Mouse (Mus musculus) mesoderm, embryonic 11.5 days (tissue): ENCODE measurements around the gene Ina.

Experiments
- DNase-seq: peaks from one replicate; pipeline ENCODE4 v3.0.0-alpha.2; 2012; ENCODE audit warnings: low read depth, low spot score

Ina gene

GRCm38 (mm10) chr19:47014159-47014446, 395 bp upstream of the Ina start:
- DNase-seq, result no peak

GRCm38 (mm10) chr19:47015396-47015795, 898 bp downstream of the Ina start:
- DNase-seq, result no peak

DNA sequence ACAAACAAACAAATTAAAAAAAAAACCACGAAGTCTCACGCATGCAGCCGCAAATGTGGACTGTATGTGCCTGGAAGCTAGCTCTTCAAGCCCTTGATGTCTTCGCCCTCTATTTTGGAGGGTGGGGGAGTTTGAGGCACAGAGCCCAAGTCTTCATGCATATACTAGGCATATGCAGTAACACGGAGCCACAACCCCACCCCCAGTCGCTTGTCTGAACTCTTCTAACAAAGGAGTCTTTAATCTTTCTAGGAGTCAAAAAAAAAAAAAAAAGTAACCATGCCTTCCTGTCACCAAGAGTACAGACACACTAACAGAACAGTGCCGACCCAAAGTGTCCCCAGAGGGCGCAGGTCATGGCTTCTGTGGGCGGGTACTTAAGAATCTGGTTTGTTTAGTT, 1.5 kb downstream of the Ina start:
- no peak for DNase-seq

GRCm38 (mm10) chr19:47016487-47016886, 2.0 kb downstream of the Ina start:
- DNase-seq, result peak; percentile 87

DNA sequence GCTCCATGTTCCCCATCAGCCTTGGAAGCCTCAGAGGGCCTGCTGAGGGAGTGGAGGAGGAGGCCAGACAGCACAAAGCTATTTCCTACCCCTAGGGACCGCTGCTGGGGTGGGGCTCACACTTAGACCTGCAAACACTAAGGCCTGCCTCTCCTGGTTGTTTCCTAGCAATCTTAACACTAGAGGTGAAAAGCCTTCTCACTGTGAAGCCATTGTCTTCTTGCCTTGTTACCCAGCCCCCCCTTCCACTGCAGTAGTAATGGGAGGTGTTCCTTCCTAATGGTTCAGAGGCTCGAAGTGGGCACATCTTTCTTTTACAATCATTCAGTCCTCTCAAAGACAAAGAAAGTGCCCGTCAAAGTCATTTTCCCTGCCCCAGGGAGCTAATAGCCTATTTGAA, 3.3 kb downstream of the Ina start:
- no peak for DNase-seq

DNA sequence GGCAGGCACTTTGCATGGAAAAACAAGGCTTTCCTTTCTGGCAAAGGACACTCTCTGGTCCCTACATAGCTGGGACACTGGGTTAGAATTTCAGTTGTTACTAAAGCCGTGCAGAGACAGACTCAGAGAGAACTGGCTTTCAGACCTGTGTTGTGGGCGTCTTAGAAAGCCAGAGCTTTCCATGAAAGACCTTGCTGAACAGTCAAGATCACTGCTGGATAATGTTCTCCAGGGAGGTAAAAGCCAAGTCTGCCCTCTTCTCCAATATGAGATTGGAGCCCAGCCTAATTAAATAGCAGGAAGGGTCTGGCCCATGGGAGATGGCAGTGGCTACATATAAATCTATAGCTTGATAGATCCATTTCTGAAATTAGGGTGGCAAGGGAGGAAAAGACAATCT, 3.8 kb downstream of the Ina start:
- DNase-seq, result no peak

GRCm38 (mm10) chr19:47019326-47019725, 4.8 kb downstream of the Ina start:
- DNase-seq, result peak; percentile 62

- DNase-seq, result no peak
These were observed 8.2 kb downstream of the Ina start for GRCm38 (mm10) chr19:47022709-47023108.

DNA sequence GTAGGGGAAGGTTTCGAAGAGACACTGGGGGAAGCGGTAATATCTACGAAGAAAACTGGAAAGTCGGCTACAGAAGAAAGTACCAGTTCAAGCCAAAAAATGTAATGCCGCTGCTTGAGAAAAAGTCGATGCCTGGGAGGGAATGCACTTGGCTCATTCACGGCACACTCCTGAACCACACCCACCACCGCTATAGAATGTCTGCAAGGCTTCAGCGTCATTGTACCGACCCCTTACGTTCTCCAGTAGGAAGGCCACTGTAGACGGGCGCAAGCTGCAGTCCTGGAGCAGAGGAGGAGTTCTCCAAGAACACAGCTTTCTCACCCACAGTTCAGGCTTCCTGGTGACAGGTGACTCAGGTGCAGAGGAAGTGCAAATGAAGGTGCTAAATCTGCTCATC, 9.0 kb downstream of the Ina start:
- DNase-seq, result no peak

GRCm38 (mm10) chr19:47024954-47025353, 10.5 kb downstream of the Ina start:
- DNase-seq, result no peak

DNA sequence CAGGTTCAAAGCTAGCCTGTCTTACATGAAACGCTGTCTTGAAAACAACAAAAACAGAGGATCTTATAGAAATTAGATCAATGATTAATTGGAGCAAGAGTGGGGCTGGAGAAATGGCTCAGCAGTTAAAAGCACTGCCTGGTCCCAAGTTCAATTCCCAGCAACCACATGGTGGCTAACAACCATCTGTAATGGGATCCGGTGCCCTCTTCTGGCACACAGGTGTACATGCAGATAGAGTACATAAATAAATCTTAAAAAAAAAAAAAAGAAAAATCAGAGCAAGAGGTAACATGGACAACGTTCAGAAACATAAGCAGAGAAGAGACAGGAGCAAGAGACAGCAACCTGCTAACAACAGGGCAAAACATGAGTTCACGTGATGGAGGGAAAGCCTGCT, 12.0 kb downstream of the Ina start:
- no peak for DNase-seq

- DNase-seq, result no peak
These were observed 15.3 kb downstream of the Ina start for GRCm38 (mm10) chr19:47029796-47030195.

GRCm38 (mm10) chr19:47031770-47032169, 17.3 kb downstream of the Ina start:
- no peak for DNase-seq

GRCm38 (mm10) chr19:47034916-47035315, 20.4 kb downstream of the Ina start:
- DNase-seq, result no peak

GRCm38 (mm10) chr19:47036596-47036995, 22.1 kb downstream of the Ina start:
- DNase-seq, result no peak

- no peak for DNase-seq
These were observed 26.4 kb downstream of the Ina start for GRCm38 (mm10) chr19:47040720-47041473.

DNA sequence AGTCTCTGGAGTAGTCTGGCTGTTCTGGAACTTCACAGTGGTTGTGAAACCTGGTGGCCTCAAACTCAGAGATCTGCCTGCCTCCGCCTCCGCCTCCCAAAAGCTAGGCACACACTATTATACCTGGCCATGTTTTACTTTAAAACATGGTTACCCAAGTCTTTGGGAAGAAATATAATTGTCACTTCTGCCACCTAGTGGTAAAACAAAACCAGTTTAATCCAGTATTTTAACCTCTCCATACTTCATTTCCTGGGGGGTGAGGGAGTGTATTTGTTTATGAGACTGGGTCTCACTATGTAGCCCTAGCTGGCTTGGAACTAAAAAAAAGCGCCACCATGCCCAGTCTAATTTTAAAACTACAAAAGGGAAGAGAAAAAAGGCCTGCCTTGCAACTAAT, 29.1 kb downstream of the Ina start:
- no peak for DNase-seq

- no peak for DNase-seq
These were observed 31.8 kb downstream of the Ina start for GRCm38 (mm10) chr19:47046343-47046742.

- DNase-seq, result no peak
These were observed 32.8 kb downstream of the Ina start for GRCm38 (mm10) chr19:47047236-47047833.

DNA sequence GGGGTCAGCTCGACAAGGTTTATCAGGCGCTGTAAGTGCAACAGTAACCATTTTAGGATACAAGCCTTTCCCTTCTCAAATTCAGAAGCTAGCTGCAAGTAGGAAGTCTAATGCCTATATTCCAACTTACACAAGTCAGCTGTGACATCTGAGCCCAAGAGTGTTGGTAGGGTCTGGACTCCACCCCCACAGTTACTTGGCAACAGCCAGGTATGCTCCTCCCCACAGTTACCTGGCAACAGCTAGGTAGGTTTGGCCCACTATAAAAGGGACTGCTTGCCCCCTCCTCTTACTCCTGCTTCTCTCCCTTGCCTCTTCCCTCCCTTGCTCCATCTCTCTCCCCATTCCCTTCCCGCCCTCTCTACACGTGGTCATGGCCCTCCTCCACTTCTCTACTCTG, 34.6 kb downstream of the Ina start:
- DNase-seq, result no peak

DNA sequence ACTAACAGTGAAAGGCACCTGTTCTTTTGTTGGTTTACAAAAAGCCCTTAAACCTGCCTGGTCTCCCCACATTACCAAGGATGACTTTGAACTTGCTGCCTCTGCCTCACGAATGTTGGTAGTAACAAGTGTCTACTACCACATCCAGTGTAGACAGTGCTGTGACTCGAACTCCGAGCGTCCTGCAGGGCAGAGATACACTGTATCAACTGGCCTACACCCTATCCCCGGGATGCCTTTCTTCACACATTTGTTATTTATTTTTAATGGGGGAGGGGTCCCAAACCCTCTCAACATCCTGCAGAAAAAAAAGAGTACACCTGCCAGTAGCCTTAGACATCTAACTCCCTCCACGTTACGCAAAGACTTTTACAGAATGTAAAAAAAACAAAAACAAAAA, 35.3 kb downstream of the Ina start:
- no peak for DNase-seq

GRCm38 (mm10) chr19:47050271-47051032, 36.0 kb downstream of the Ina start, which contains the start of gene Pcgf6:
TSS of gene Pcgf6 (minus strand) at chr19:47050906.
- DNase-seq, result peak; percentile 81

DNA sequence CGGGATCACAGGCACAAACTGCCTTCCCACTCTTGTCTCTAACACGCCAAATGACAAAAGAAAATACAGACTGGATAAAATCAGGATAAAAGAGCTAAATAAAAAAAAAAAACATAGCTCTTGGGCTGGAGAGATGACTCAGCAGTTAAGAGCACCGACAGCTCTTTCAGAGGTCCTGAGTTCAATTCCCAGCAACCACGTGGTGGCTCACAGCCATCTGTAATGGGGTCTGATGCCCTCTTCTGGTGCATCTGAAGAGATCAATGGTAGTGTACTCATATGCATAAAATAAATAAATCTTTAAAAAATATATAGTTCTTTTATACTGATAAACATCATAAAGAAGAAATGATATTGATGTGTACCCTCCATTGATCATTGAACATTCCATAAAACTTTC, 38.4 kb downstream of the Ina start:
- no peak for DNase-seq
